Mouse (Mus musculus): Measurements from ENCODE around the gene Skint9. TPM values are rescaled to one million over a fixed set of nuclear protein-coding genes. Genes with fewer than 3 reads are reported as not detected.
"Not testable (repeated sequence)": the region's sequence is repeated elsewhere in the genome, so short reads cannot be mapped to it uniquely, and the experiment has no call there.

Skint9 gene
- total RNA-seq (2014; fragmentation: Nextera tagmentation): not detected in 2 replicates
- total RNA-seq (2017): not detected in 2 replicates

DNA sequence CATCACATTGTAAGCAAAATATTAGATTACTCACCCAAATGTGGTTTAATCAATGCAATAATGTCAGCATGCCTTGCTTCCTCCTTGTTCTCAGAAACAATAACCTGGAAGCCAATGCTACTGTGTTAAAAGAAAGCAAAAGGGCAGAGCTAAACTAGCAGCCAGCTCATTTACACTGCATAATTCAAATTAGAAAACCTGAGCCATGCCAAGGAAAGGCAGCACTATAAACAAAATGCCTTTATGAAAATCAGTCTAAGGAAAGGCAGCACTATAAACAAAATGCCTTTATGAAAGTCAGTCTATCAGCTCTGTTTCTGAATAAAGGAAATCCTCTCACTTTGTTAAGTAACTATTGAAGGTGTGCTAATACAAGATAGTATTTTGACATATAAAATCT lies at the start of gene Skint9:
Gene Skint9 (minus strand): TSS at position 101 of the 400 bp plus-strand sequence.
- ATAC-seq (replicated peaks; ENCODE audit: poor library complexity, severe bottlenecking): no peak

DNA sequence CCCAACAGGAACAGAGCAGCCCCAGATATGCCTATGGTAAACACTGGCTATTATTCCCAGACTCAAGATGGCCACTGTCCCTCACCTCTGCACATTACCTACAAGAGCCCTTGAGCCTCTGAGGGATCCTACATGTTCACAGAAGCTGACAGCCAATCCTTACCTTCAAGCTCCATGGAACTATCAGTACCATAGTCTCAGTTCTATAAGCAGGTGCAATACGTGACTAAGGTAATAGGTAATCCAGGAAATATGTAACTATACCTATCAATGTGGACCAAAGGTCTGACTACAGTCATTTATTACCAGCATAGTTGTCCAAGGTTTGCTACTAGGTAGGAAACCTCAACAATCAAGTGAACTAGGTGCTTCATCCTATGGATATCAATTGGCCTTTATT lies 1.1 kb downstream of the Skint9 start:
- ATAC-seq (replicated peaks; ENCODE audit: poor library complexity, severe bottlenecking): no peak

DNA sequence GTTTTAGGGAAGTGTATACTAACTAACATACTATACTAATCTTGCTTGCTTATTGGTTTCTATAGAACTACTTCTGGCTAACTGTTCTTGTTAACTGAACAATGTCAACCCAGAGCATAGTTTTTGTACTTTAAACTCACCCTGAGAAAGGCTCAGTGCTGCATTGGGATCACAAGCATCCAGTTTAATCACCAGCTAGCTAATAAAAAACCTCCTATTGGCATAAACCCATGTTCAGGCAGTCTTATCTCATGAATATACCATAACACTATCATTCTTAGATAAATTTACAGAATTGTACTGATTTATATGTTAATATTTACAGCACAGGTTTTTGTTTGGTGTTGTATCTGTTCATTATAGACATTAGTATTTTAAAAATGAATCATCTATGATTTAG lies 1.6 kb downstream of the Skint9 start:
- no peak for ATAC-seq (replicated peaks; ENCODE audit: poor library complexity, severe bottlenecking)

DNA sequence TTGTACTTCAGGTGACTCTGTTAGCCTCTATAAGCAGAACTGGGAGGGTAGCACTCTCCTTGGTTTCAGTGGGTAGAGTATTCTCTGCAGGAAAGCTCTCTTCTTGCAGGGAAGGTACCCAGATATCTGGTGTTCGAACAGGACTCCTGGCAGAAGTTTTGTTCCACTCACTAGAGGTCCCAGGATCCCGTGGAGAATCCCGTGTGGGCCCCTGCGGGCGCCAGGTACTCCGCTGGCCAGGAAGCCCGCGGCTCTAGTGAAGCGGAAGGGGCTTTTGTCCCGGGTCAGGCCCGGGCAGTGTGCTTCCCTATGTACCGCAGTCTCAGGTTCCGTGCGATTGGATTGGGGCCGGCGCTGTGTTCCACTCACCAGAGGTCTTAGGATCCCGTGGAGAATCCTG lies 84.7 kb downstream of the Skint9 start:
- ATAC-seq (replicated peaks; ENCODE audit: poor library complexity, severe bottlenecking): not testable (repeated sequence)

Other genes with a start within 250 kb of the Skint9 start
- gene Skint3, start 201.7 kb downstream of the Skint9 start, total RNA-seq (2014; fragmentation: Nextera tagmentation): not detected in 2 replicates
- gene Skint3, start 201.7 kb downstream of the Skint9 start, total RNA-seq (2017): not detected in 2 replicates
- not detected in 2 replicates for gene Skint2, start 123.2 kb upstream of the Skint9 start, total RNA-seq (2014; fragmentation: Nextera tagmentation)
- gene Skint2, start 123.2 kb upstream of the Skint9 start, total RNA-seq (2017): not detected in 2 replicates